Mouse (Mus musculus) hindbrain, embryonic 14.5 days (tissue): Measurements from ENCODE around the gene Brms1. TPM values are rescaled to one million over a fixed set of nuclear protein-coding genes. Genes with fewer than 3 reads are reported as not detected.
"Not testable (repeated sequence)": the region's sequence is repeated elsewhere in the genome, so short reads cannot be mapped to it uniquely, and the experiment has no call there.

Experiments
- ATAC-seq: fragments of 200-750 bp; cut with Nextera tagmentation; 2 replicates; pipeline ENCODE4 v1.8.0; 2017; ENCODE audit warnings: moderate number of reproducible peaks, mild to moderate bottlenecking, moderate TSS enrichment, moderate library complexity; ENCODE audit not compliant: low FRiP score
- DNase-seq: peaks from one replicate; pipeline ENCODE4 v3.0.0-alpha.2; 2015; ENCODE audit warnings: low spot score
- H3K27ac ChIP-seq: fragments of 300-500 bp; sonication (generic); 2 replicates; pipeline ENCODE4 v1.5.1; 2014; ENCODE audit warnings: mild to moderate bottlenecking, moderate library complexity
- H3K27me3 ChIP-seq: fragments of 300-500 bp; sonication (generic); 2 replicates; pipeline ENCODE4 v1.6.1; 2014; ENCODE audit warnings: mild to moderate bottlenecking, low read length, mixed read lengths; ENCODE audit not compliant: control insufficient read depth, insufficient read depth
- H3K36me3 ChIP-seq: fragments of 300-500 bp; sonication (generic); replicated peaks from 2 replicates; pipeline ENCODE4 v1.6.1; 2014; ENCODE audit not compliant: control insufficient read depth, insufficient read depth
- H3K4me1 ChIP-seq: fragments of 300-500 bp; sonication (generic); replicated peaks from 2 replicates; pipeline ENCODE4 v1.6.1; 2014; ENCODE audit warnings: antibody characterized with exemption, low read length, mixed read lengths; ENCODE audit not compliant: control insufficient read depth, insufficient read depth
- H3K4me2 ChIP-seq: fragments of 300-500 bp; sonication (generic); replicated peaks from 2 replicates; pipeline ENCODE4 v1.6.1; 2014; ENCODE audit warnings: mild to moderate bottlenecking, moderate library complexity
- H3K4me3 ChIP-seq: fragments of 300-500 bp; sonication (generic); replicated peaks from 2 replicates; pipeline ENCODE4 v1.5.1; 2014; ENCODE audit warnings: mild to moderate bottlenecking, low read length
- H3K9ac ChIP-seq: fragments of 300-500 bp; sonication (generic); 2 replicates; pipeline ENCODE4 v1.6.1; 2014
- H3K9me3 ChIP-seq: fragments of 300-500 bp; sonication (generic); 2 replicates; pipeline ENCODE4 v1.6.1; 2016; ENCODE audit warnings: low read length; ENCODE audit not compliant: control insufficient read depth
- WGBS: fragments of 180-500 bp; shearing (Covaris S2); extraction: QIAGEN DNeasy Blood & Tissue Kit; methylation state at CpG from one replicate; pipeline ENCODE4 v1.1.7; 2014; 5-methylcytosine and 5-hydroxymethylcytosine counted together
- polyA plus RNA-seq: library from polyadenylated mRNA; unstranded; fragments of >200 nt; fragmentation: Nextera tagmentation; extraction: Ambion mirVana; gene quantifications from 2 replicates; pipeline ENCODE4 v1.2.1, GENCODE M21; 2014

Gene Brms1
- polyA plus RNA-seq, 1 experiment from 2014 or later: 28.6 TPM

DNA sequence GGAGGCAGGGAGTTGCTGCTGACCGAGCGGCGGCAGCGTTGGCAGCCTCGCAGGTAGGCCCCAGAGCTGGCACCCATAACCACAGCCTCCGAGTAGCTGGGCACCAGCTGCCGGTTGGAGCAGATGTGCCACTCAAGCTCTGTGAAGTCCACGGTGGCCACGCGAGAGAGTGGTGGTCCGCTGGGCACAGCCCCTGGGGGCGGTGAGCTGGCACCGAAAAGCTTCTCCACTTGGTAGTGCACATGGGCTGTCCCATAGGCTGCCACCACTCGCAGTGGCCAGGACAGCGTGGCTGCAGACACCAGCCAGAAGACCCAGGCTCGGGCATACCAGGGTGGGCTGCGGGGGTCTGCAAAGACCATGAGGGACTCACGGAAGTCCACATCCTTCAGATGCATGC is 40.9 kb downstream of the Brms1 start:
- H3K4me3 ChIP-seq: no peak overlapping the region
- no peak for DNase-seq
- peaks cover 57% of the 10 kb centered on the region for H3K27me3 ChIP-seq
- 0 out of 2 replicates have a peak, but pooled peaks cover 3% of the 10 kb centered on the region for H3K4me1 ChIP-seq
- ATAC-seq: no peak
- no peak overlapping the region for H3K9ac ChIP-seq
- H3K27ac ChIP-seq: no peak overlapping the region
- 72% methylated on average over 18 of the region's 18 CpGs for WGBS
- no peaks in the 10 kb centered on the region for H3K9me3 ChIP-seq
- H3K36me3 ChIP-seq: no peaks in the 10 kb centered on the region; the same call in 1 of the 2 replicates
- H3K4me2 ChIP-seq: no peak overlapping the region

DNA sequence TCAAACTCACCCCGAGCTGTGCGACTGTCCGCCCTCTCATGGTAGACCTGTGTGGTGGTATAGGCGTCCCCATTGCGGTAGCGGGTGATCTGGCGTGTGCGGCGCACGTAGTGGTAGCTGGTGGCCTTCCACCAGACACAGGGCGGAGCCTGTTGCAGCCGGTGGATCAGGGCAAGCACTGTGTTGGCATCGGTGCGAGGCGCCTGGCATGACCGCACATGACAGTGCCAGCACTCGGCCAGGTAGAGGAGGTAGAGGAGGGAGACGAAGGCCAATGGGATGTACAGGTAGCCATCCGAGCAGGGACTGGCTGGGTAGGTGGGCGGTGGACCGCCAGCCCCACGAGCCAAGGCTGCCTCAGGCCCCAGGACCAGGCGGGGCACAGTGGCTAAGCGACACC is 41.4 kb downstream of the Brms1 start:
- H3K27me3 ChIP-seq: peaks cover 57% of the 10 kb centered on the region
- H3K4me1 ChIP-seq: 0 out of 2 replicates have a peak, but pooled peaks cover 6% of the 10 kb centered on the region

DNA sequence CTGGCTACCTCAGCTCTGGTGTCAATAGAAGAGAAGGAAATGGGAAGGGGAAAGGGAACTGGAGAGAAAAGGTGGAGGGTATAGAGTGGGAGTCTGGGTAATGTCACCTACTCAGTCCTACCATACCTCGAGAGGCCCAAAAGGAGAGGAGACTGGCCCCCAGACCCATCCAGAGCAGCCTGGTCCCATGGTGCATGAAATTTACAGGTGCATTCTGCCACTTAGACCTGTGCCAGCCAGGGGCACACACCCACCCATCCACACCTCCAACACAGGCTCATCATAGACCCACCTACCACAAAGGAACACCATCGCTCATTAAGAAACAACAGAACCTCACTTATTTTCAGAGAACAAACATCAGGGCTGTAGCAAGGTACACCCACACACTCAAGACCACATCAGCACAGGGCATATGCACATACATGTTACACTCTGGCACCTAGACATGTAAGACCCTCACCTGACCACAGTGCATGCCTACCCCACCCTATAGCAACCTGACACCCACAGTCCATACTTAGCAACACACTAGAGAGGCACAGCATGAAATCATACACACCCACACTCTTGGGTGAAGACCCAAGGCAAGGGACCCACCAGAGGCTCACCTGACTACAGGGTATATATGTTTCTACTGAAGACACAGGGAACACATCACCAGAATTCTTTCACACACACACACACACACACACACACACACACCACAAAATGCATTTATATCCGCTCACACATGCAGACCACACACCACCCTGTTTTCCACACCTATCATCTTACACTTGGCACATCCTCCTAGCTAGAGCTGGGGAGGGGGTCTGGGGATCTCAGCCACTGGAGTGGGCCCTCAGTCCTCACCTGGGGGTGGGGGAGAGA is 43.0 kb downstream of the Brms1 start:
- H3K36me3 ChIP-seq: no peaks in the 10 kb centered on the region; the same call in 1 of the 2 replicates
- peaks cover 12% of the 10 kb centered on the region for H3K4me1 ChIP-seq
- no peaks in the 10 kb centered on the region for H3K9me3 ChIP-seq
- ATAC-seq (no peak), DNase-seq (no peak)
- WGBS: 71% methylated on average over 3 of the region's 3 CpGs
- H3K4me3 ChIP-seq: peak overlapping the region; percentile 57
- peak overlapping the region; percentile 82 for H3K9ac ChIP-seq
- H3K4me2 ChIP-seq: peak overlapping the region; percentile 75
- no peak overlapping the region for H3K27ac ChIP-seq
- H3K27me3 ChIP-seq: peaks cover 57% of the 10 kb centered on the region

More for the DNA sequence above, 41.4 kb downstream of the Brms1 start:
- Histone ChIP-seq H3K27ac (no peak overlapping the region), H3K9ac (no peak overlapping the region), H3K9me3 (no peaks in the 10 kb centered on the region), H3K4me3 (no peak overlapping the region), H3K36me3 (no peaks in the 10 kb centered on the region; the same call in 1 of the 2 replicates), H3K4me2 (no peak overlapping the region)
- ATAC-seq: no peak
- DNase-seq: no peak
- WGBS: 71% methylated on average over 24 of the region's 24 CpGs

DNA sequence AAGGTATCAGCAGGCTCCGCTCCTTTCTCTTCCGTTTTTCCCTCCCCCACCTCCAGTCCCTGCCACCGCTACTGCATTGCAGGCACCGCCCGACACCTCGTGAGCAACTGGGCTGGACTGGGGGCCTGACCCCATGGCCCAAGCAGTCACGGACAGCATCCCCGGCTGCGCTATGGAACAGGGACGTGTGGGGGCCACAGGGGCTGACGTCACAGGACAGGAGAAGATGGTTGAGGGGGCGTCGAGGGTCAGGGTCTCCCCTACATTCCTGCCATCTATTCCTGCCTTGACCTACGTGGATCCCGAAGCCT is 43.6 kb downstream of the Brms1 start:
- DNase-seq (no peak), ATAC-seq (no peak)
- Histone ChIP-seq H3K4me3 (peak overlapping the region; percentile 57), H3K9me3 (no peaks in the 10 kb centered on the region), H3K9ac (peak overlapping the region; percentile 82), H3K27me3 (peaks cover 57% of the 10 kb centered on the region), H3K4me2 (peak overlapping the region; percentile 75), H3K4me1 (peaks cover 16% of the 10 kb centered on the region), H3K36me3 (no peaks in the 10 kb centered on the region; the same call in 1 of the 2 replicates), H3K27ac (no peak overlapping the region)
- 2% methylated on average over 15 of the region's 15 CpGs for WGBS

DNA sequence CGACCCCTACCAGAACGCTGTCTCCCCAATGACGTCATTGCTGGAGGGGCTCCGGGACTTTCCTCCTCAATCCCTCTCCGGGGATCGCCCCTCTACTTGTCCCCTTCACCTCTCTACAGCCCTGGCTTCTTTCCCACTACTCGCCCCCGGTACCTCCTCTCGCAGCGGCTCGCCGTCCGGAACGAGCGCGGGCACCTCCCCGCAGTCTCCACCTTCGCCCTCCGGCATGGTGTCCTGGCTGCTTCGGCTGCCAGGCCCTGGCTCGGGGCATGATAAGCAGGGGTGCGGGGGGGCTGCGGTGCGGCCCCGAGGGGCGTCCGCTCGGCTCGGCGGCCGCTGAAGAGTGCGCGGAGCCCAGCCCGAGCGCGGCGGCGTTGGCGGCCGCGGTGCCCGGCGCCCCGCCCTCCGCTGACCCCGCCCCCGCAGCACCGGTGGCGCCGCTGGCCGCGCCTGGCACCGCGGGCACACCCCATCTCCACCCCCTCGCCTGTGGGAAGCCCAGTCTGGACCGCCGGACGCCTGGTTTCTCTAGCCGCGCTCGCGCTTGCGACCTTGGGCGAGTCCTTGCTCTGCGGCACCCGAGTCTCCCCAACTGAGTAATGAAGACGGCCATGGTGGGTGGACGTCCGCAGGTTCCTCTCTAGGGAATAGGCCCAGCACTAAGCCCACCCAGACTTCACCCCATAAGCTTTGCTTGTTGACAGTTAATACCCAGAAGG is 44.1 kb downstream of the Brms1 start, which contains the start of gene Tmem151a:
Gene Tmem151a (minus strand): TSS at position 387 of the 719 bp plus-strand sequence.
- Histone ChIP-seq H3K27ac (no peak within 1 kb of the TSS), H3K36me3 (peaks cover 2% of the 10 kb centered on the region), H3K9ac (peak within 1 kb of the TSS; percentile 82), H3K27me3 (peaks cover 57% of the 10 kb centered on the region), H3K4me1 (peaks cover 16% of the 10 kb centered on the region), H3K9me3 (no peaks in the 10 kb centered on the region), H3K4me3 (peak within 1 kb of the TSS; percentile 57), H3K4me2 (peak within 1 kb of the TSS; percentile 75)
- DNase-seq (no peak), ATAC-seq (no peak)
- under 1% methylated on average over 63 of the region's 69 CpGs for WGBS

DNA sequence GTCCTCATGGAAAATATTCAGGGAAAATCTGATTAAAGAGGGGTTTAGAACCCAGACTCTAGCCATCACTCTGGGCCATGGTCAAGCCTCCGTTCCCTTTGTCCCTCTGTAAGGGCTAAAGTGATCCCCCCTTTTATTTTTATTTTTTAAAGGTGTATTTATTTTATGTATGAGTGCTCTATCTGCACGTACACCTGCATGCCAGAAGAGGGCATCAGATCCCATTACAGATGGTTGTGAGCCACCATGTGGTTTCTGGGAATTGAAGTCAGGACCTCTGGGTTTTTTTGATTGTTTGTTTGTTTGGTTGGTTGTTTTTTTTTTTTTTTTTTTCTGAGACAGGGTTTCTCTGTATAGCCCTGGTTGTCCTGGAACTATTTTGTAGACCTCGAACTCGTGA is 45.4 kb downstream of the Brms1 start:
- not testable (repeated sequence) for H3K4me3 ChIP-seq, H3K27ac ChIP-seq, DNase-seq, H3K9me3 ChIP-seq, ATAC-seq, H3K4me2 ChIP-seq, H3K9ac ChIP-seq
- peaks cover 48% of the 10 kb centered on the region for H3K27me3 ChIP-seq
- peaks cover 15% of the 10 kb centered on the region for H3K36me3 ChIP-seq
- 57% methylated on average over 4 of the region's 4 CpGs for WGBS
- peaks cover 16% of the 10 kb centered on the region for H3K4me1 ChIP-seq

DNA sequence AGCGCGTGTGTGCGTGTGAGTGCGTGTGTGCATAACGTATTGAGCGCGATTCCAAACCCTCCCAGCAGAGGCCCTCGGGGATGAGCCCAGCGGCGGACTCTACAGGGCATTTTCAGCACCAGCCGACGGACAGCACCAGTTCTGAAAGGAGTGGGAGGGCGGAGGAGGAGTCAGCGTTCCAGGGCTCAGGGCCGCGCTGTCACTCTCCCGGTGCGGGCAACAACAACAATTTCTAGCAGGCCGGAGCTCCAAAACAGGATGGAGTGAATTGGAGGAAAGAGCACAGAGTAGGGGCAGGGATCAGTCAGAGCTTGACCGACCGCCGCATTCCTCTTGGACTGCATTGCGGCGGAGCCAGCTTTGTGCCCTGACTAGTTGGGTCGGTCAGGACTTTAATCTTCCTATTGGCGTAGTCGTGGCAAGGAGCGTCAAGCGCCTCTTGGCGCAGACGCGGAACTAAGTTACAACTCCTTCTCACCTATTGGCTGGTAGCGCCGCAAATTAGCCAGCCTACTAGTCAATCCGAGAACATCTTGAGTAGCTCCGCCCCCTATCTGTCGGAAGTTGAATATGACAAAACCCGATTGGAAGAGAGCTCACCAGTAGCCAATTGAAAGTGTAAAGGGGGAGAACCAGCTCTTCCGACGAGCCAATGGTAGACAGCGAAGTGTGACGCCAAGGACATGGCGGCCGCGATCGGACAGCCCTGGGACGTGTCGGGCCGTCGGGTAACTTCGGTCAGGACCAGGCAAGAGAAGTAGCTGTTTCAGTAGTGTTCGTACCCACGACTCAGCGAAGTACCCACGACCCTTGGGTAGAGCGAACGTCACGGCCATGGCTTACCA is 47.0 kb downstream of the Brms1 start, which contains the start of gene Yif1a:
Gene Yif1a (plus strand): TSS at position 655 of the 845 bp plus-strand sequence.
- under 1% methylated on average over 58 of the region's 58 CpGs for WGBS
- Histone ChIP-seq H3K4me2 (peak within 1 kb of the TSS; percentile 69), H3K27me3 (peaks cover 32% of the 10 kb centered on the region), H3K4me1 (peaks cover 17% of the 10 kb centered on the region), H3K9ac (peak within 1 kb of the TSS; percentile 73), H3K27ac (peak within 1 kb of the TSS; percentile 77), H3K4me3 (peak within 1 kb of the TSS; percentile 80), H3K9me3 (no peaks in the 10 kb centered on the region), H3K36me3 (peaks cover 30% of the 10 kb centered on the region)
- DNase-seq (peak; percentile 97), ATAC-seq (peak; percentile 92)

DNA sequence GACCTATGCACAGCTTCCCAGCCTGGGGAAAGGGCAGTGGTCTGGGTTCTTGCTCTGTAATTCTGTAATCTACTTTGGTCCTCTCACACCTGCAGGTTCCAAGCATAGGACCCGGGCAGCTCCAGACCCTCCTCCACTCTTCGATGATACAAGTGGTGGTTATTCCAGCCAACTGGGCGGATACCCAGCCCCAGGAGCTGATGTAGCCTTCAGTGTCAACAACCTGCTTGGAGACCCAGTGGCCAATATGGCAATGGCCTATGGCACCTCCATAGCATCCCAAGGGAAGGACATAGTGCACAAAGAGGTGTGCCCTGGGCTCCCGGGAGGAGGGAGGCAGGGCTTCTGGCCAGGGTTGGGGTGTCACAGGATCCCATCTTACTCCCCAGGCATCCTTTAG is 48.2 kb downstream of the Brms1 start:
- ATAC-seq (no peak), DNase-seq (no peak)
- Histone ChIP-seq H3K27me3 (peaks cover 20% of the 10 kb centered on the region), H3K9ac (peak overlapping the region; percentile 73; the same call in 1 of the 2 replicates), H3K4me3 (peak overlapping the region; percentile 80), H3K9me3 (no peaks in the 10 kb centered on the region), H3K27ac (no peak overlapping the region), H3K4me1 (peaks cover 28% of the 10 kb centered on the region), H3K4me2 (peak overlapping the region; percentile 69), H3K36me3 (peaks cover 40% of the 10 kb centered on the region)
- WGBS: 89% methylated on average over 4 of the region's 4 CpGs
